In the genomic region with DNA sequence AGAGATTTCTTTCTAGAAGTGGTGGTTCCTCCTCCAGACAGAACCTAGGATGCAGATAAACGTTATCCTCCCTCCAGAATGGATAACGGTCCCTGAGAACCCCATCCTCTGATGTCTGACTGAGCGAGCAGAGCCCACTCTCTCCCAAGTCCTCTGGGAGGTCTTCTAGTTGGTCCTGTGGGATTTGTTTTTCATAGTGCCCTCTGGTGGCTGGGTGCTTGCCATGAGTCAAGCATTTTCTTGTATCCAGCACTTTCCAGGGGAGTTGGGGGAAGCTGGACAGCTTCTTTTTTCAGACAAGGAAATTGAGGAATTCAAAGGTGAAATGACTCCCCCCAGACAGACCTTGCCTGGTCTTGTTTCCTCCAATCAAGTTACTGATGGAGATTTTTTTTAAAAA, we compare ENCODE assay signal across 8 mouse cellular contexts.
DNase-seq lines count a peak whose midpoint lies in the region; ATAC-seq and TF ChIP-seq lines count a peak whose summit lies in the region.
"Had no signal": no experiment of that assay in that cellular context is flagged by ENCODE, and none has a peak within 500 bp of the region (broad histone marks: within the 10 kb centered on the region; RNA-seq: fewer than 3 reads in every experiment).

No protein-coding gene starts in this region.

- CTCF ChIA-PET in Patski (lab: Charles Lee), result interaction anchor here (0.9 to 5.7 kb wide), 5 partner anchors 16 to 156 kb away, joined by 3 to 47 read pairs (median 4); partner anchors contain the start of gene Chst15

- H3K27me3 ChIP-seq in kidney, adult 2 months (replicated peaks; ENCODE audit: control insufficient read depth, insufficient read depth, low read length), result no peaks in the 10 kb centered on the region
- H3K27me3 ChIP-seq in kidney, embryonic 15.5 days, result no peaks in the 10 kb centered on the region
- H3K27me3 ChIP-seq in Patski, result no peaks in the 10 kb centered on the region
- H3K27me3 ChIP-seq in liver, postnatal 0 days (ENCODE audit: insufficient read depth, low read length), result no peaks in the 10 kb centered on the region
- H3K27me3 ChIP-seq: liver, embryonic 15.5 days had no signal

- no peak overlapping the region for H3K27ac ChIP-seq in kidney, adult 2 months (ENCODE audit: insufficient read depth, low read depth, low read length)
- H3K27ac ChIP-seq in kidney, embryonic 15.5 days, result no peak overlapping the region
- H3K27ac ChIP-seq in liver, postnatal 0 days (ENCODE audit: low read depth), result no peak overlapping the region
- H3K27ac ChIP-seq: liver, embryonic 15.5 days had no signal

- no peaks in the 10 kb centered on the region for H3K9me3 ChIP-seq in kidney, embryonic 15.5 days (replicated peaks)
- H3K9me3 ChIP-seq in liver, postnatal 0 days (ENCODE audit: low read length), result no peaks in the 10 kb centered on the region
- H3K9me3 ChIP-seq: liver, embryonic 15.5 days had no signal

- TF ChIP-seq CTCF in kidney, adult 2 months (conservative IDR thresholded peaks at IDR 0.05; ENCODE audit: insufficient read depth, insufficient read length, low read depth, low read length), result peak; percentile 56
- TF ChIP-seq CTCF in Patski (IDR thresholded peaks at IDR 0.05), result peak; percentile 82
- TF ChIP-seq CTCF in brain, embryonic 14.5 days (IDR thresholded peaks at IDR 0.05; ENCODE audit: borderline replicate concordance, extremely low read depth, insufficient read depth, insufficient read length), result peak; percentile 46; the same call in 1 of the 2 replicates
- peak; percentile 64 for TF ChIP-seq CTCF in liver, postnatal 0 days (IDR thresholded peaks at IDR 0.05; ENCODE audit: low read depth)

- WGBS in kidney, adult 2 months, result 52% methylated on average over 3 of the region's 3 CpGs
- 52% methylated on average over 3 of the region's 3 CpGs for WGBS in kidney, embryonic 15.5 days
- 23% methylated on average over 3 of the region's 3 CpGs for WGBS in liver, postnatal 0 days (ENCODE audit: insufficient replicate concordance)

- TF ChIP-seq POLR2A in kidney, adult 2 months (IDR thresholded peaks at IDR 0.05; ENCODE audit: low read depth, low read length), result no peak
- TF ChIP-seq POLR2A in brain, embryonic 14.5 days (IDR thresholded peaks at IDR 0.05; ENCODE audit: borderline replicate concordance, extremely low read depth, insufficient read depth, insufficient read length, poor library complexity, severe bottlenecking), result no peak

- in situ Hi-C loops in Patski (cut with MboI; ENCODE audit: low pct_unique_long_range_greater_than_20kb), result loop anchor here (5.0 to 10.0 kb wide), 4 partner anchors 71 to 244 kb away; partner anchors contain the start of gene Chst15

- POLR2A ChIA-PET in Patski (lab: Charles Lee), result interaction anchor here (1.0 to 1.4 kb wide), 2 partner anchors 155 to 244 kb away, joined by 3 to 5 read pairs; no protein-coding TSS in a partner anchor

- H3K4me3 ChIP-seq in kidney, adult 2 months (ENCODE audit: insufficient read depth, low read depth, low read length), result no peak overlapping the region
- H3K4me3 ChIP-seq in kidney, embryonic 15.5 days (replicated peaks), result no peak overlapping the region
- no peak overlapping the region for H3K4me3 ChIP-seq in liver, postnatal 0 days (ENCODE audit: low read depth, low read length)
- H3K4me3 ChIP-seq: liver, embryonic 15.5 days had no signal

- H3K4me1 ChIP-seq in kidney, adult 2 months (ENCODE audit: control insufficient read depth, insufficient read depth, low read length), result no peaks in the 10 kb centered on the region
- no peaks in the 10 kb centered on the region for H3K4me1 ChIP-seq in kidney, embryonic 15.5 days
- H3K4me1 ChIP-seq in liver, postnatal 0 days (ENCODE audit: insufficient read depth), result no peaks in the 10 kb centered on the region
- H3K4me1 ChIP-seq: liver, embryonic 15.5 days had no signal

- no peak for ATAC-seq in kidney, embryonic 15.5 days (replicated peaks; ENCODE audit: low FRiP score)
- no peak for ATAC-seq in Patski
- ATAC-seq in liver, postnatal 0 days, result no peak

- no peak for TF ChIP-seq EP300 in liver, postnatal 0 days (IDR thresholded peaks at IDR 0.05; ENCODE audit: low read depth)

- no peak overlapping the region for H3K4me2 ChIP-seq in kidney, embryonic 15.5 days
- no peak overlapping the region for H3K4me2 ChIP-seq in liver, postnatal 0 days (ENCODE audit: low read depth, low read length)
- H3K4me2 ChIP-seq: liver, embryonic 15.5 days had no signal

- peak; percentile 76 for DNase-seq in kidney, adult 2 months
- no peak for DNase-seq in Patski (ENCODE audit: low read depth, low spot score)
- peak; percentile 69 for DNase-seq in brain, embryonic 14.5 days (ENCODE audit: low read depth)
- peak; percentile 77 for DNase-seq in kidney, adult 9 months
- DNase-seq in liver, postnatal 0 days, result peak; percentile 47
- peak; percentile 52 for DNase-seq in thymus, postnatal 14 days

- no peak overlapping the region for H3K9ac ChIP-seq in kidney, embryonic 15.5 days
- no peak overlapping the region for H3K9ac ChIP-seq in liver, postnatal 0 days (replicated peaks)
- H3K9ac ChIP-seq: liver, embryonic 15.5 days had no signal

- H3K36me3 ChIP-seq in kidney, adult 2 months (ENCODE audit: control insufficient read depth, insufficient read depth, low read length), result no peaks in the 10 kb centered on the region
- no peaks in the 10 kb centered on the region for H3K36me3 ChIP-seq in kidney, embryonic 15.5 days
- no peaks in the 10 kb centered on the region for H3K36me3 ChIP-seq in liver, postnatal 0 days (replicated peaks; ENCODE audit: insufficient read depth, low read length)
- H3K36me3 ChIP-seq: liver, embryonic 15.5 days had no signal
